Mouse (Mus musculus) spleen, postnatal 0 days (tissue): ENCODE results near the gene Gzmc. TPM values are rescaled to one million over a fixed set of nuclear protein-coding genes. Genes with fewer than 3 reads are reported as not detected.

Experiments
- polyA plus RNA-seq: library from polyadenylated mRNA; unstranded; fragments of >200 nt; fragmentation: Nextera tagmentation; extraction: Ambion mirVana; gene quantifications from 2 replicates; pipeline ENCODE4 v1.2.1, GENCODE M21; 2015

The Gzmc gene
- not detected in 2 replicates for polyA plus RNA-seq

DNA sequence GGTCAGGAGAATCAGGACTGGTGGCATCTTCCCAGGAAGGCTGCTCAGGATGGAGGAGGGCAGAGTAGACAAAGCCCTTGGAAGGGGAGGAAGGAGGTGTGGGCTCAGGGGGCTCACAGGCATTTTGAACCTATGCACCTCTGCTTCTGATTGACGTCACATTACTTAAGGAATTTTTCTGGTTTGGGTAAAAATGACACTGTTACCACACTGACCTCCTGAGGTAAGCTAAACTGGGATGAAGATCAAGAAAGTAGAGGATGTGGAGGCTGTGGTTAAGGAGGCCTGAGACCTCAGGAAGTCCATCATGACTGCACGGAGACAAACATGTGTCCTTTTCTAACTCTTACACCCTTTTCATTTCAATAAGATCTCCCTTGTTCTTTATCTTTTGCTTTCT is at the start of gene Gzmc:
Gene Gzmc (minus strand): TSS at position 101 of the 400 bp plus-strand sequence.

DNA sequence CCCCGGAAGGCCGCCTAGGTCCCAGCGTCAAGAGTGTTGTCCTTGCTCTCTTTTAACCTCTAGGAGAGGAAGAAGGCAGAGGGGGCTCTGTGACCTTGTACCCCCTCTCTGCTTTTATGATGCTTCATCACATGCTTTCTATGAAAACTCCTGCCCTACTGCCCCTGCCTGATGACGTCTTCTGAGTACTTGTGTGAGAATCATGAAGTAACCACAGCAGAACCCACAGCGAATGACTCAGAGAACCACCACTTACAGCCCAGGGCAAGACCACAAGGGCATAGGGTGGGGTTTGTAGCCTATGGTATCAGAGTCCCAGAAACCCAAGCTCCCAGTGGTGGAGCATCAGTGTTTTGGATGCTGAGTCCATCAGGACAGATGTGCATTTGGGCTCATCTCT is 27.7 kb upstream of the Gzmc start, which contains the start of gene Gzmb:
Gene Gzmb (minus strand): TSS at position 108 of the 400 bp plus-strand sequence.

DNA sequence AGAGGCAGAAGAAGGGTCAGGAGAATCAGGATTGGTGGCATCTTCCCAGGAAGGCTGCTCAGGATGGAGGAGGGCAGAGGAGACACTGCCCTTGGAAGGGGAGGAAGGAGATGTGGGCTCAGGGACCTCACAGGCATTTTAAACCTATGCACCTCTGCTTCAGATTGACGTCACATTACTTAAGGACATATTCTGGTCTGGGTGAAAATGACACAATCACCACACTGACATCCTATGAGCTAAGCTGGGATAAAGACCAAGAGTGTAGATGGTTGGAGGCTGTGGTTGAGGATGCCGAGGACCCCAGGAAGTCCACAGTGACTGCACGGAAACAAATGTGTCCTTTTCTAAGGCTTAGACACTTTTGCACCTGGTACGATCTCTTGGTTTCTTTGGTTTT is 23.1 kb downstream of the Gzmc start, which contains the start of gene Gzmf:
Gene Gzmf (minus strand): TSS at position 101 of the 400 bp plus-strand sequence.

Other genes starting within 250 kb of the Gzmc start
- gene Mcpt1, start 216.7 kb downstream of the Gzmc start, polyA plus RNA-seq = 0.36 and 0.63 TPM in 2 replicates
- gene Mcpt9, start 204.2 kb downstream of the Gzmc start, polyA plus RNA-seq = not detected in 2 replicates
- gene Mcpt2, start 192.6 kb downstream of the Gzmc start, polyA plus RNA-seq = 2.1 and 4.4 TPM in 2 replicates
- gene Mcpt4, start 172.3 kb downstream of the Gzmc start, polyA plus RNA-seq = 129 and 337 TPM in 2 replicates
- gene Mcpt8, start 149.4 kb downstream of the Gzmc start, polyA plus RNA-seq = 32.2 and 48.0 TPM in 2 replicates
- gene Ctsg, start 132.1 kb downstream of the Gzmc start, polyA plus RNA-seq = 81.1 and 110 TPM in 2 replicates
- gene Gzme, start 114.0 kb downstream of the Gzmc start, polyA plus RNA-seq = not detected in 2 replicates
- not detected in 2 replicates for gene Gzmd, start 102.0 kb downstream of the Gzmc start, polyA plus RNA-seq
- gene Gzmg, start 75.1 kb downstream of the Gzmc start, polyA plus RNA-seq = not detected in 2 replicates
- gene Gzmn, start 60.1 kb downstream of the Gzmc start, polyA plus RNA-seq = not detected in 2 replicates
- not detected in 2 replicates for gene Gzmf, start 23.2 kb downstream of the Gzmc start, polyA plus RNA-seq
- gene Gzmb, start 27.6 kb upstream of the Gzmc start, polyA plus RNA-seq = 1.6 and 3.4 TPM in 2 replicates
- gene Atp12a, start 130.4 kb upstream of the Gzmc start, polyA plus RNA-seq = 0.06 TPM in 1 of 2 replicates, not detected in the other
- 1.5 and 2.5 TPM in 2 replicates for gene Rnf17, start 167.9 kb upstream of the Gzmc start, polyA plus RNA-seq